ENCODE assay signal across 15 mouse cellular contexts in the genomic region with DNA sequence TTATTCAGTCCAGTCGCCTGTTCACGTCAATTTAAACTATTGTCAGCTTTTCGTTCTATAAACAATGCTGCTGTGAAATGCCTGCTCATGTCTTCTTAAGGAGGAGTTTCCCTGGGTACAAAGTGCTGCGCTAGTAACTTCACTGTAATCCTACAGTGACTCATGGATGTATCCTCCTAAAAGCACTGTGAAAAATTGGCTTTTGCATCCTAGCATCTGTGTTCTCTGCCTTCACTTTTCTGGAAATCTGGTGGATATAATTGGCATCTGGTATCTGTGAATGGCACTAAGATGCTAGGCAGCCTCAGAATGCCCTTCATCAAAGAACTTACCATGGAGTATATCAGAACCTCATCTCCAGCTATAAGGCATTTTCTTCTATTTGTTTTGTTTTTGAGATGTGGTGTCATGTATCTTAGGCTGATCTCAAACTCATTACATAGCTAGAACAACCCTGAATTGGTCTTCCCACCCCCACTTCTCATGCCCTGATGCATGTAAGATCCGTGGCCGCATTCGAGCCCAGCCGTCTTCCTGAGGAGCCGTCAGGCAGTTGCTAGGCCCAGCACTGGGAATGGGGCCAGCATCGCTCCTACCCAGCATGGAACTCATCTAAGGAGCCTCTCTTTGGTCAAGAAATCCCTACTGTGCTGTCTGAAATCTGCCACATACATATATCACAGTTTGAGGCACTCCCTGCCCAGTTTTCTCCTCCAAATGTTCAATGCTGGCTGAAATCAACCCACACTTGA. TPM values are rescaled to one million over a fixed set of nuclear protein-coding genes. Genes with fewer than 3 reads are reported as not detected.
DNase-seq lines count a peak whose midpoint lies in the region; ATAC-seq lines count a peak whose summit lies in the region.
"Had no signal": no experiment of that assay in that cellular context is flagged by ENCODE, and none has a peak within 500 bp of the region (broad histone marks: within the 10 kb centered on the region; RNA-seq: fewer than 3 reads in every experiment).

No protein-coding gene starts in this region.

- peak; percentile 19 to 46 for DNase-seq in cerebellum, postnatal 25 days
- DNase-seq in cerebellum, adult 11-12 months, result no peak
- DNase-seq in lung, postnatal 10 days, result peak; percentile 31
- no peak for DNase-seq in lung, adult 18-20 months
- DNase-seq in left cerebral cortex, adult 18-20 months (ENCODE audit: low spot score in 2 of 2), result peak; percentile 48 to 63
- DNase-seq in right cerebral cortex, postnatal 4 days, result peak; percentile 63
- DNase-seq in forebrain, embryonic 14.5 days (ENCODE audit: low spot score), result no peak
- DNase-seq in forebrain, embryonic 10.5 days (ENCODE audit: extremely low spot score, low spot score), result no peak
- DNase-seq: embryo, embryonic 11 days; lung, postnatal 36 days had no signal

- H3K27ac ChIP-seq in forebrain, embryonic 14.5 days (ENCODE audit: low read depth, low read length), result no peak overlapping the region
- H3K27ac ChIP-seq in forebrain, embryonic 10.5 days, result no peak overlapping the region
- H3K27ac ChIP-seq: forebrain, embryonic 15.5 days; heart, embryonic 10.5 days; hindbrain, embryonic 13.5 days; kidney, embryonic 15.5 days; limb, embryonic 12.5 days had no signal

- ATAC-seq in forebrain, embryonic 14.5 days, result no peak
- ATAC-seq: forebrain, embryonic 15.5 days had no signal

- H3K9ac ChIP-seq in forebrain, embryonic 14.5 days (ENCODE audit: low read length), result no peak overlapping the region
- H3K9ac ChIP-seq: forebrain, embryonic 15.5 days; hindbrain, embryonic 13.5 days; kidney, embryonic 15.5 days; limb, embryonic 12.5 days had no signal

- no peak overlapping the region for H3K4me2 ChIP-seq in forebrain, embryonic 14.5 days (ENCODE audit: low read length)
- H3K4me2 ChIP-seq: forebrain, embryonic 15.5 days; hindbrain, embryonic 13.5 days; kidney, embryonic 15.5 days; limb, embryonic 12.5 days had no signal

- no peaks in the 10 kb centered on the region for H3K27me3 ChIP-seq in forebrain, embryonic 14.5 days (replicated peaks; ENCODE audit: control insufficient read depth, insufficient read depth, low read length)
- H3K27me3 ChIP-seq in forebrain, embryonic 10.5 days (ENCODE audit: poor library complexity, severe bottlenecking), result no peaks in the 10 kb centered on the region
- H3K27me3 ChIP-seq: forebrain, embryonic 15.5 days; hindbrain, embryonic 13.5 days; kidney, embryonic 15.5 days; limb, embryonic 12.5 days had no signal

- H3K4me3 ChIP-seq in forebrain, embryonic 14.5 days (ENCODE audit: low read depth, low read length), result no peak overlapping the region
- no peak overlapping the region for H3K4me3 ChIP-seq in forebrain, embryonic 10.5 days
- H3K4me3 ChIP-seq: forebrain, embryonic 15.5 days; heart, embryonic 10.5 days; hindbrain, embryonic 13.5 days; kidney, embryonic 15.5 days; limb, embryonic 12.5 days had no signal

- H3K9me3 ChIP-seq in forebrain, embryonic 14.5 days (replicated peaks; ENCODE audit: control insufficient read depth, low read length), result no peaks in the 10 kb centered on the region
- no peaks in the 10 kb centered on the region for H3K9me3 ChIP-seq in forebrain, embryonic 10.5 days
- H3K9me3 ChIP-seq: forebrain, embryonic 15.5 days; heart, embryonic 10.5 days; hindbrain, embryonic 13.5 days; kidney, embryonic 15.5 days; limb, embryonic 12.5 days had no signal

- WGBS in forebrain, embryonic 14.5 days, result 81% methylated on average over 10 of the region's 10 CpGs
- WGBS in forebrain, embryonic 10.5 days, result 92% methylated on average over 10 of the region's 10 CpGs

- no peaks in the 10 kb centered on the region for H3K4me1 ChIP-seq in forebrain, embryonic 14.5 days (ENCODE audit: control insufficient read depth, insufficient read depth, low read length)
- peaks cover 8% of the 10 kb centered on the region; the same call in 1 of the 2 replicates for H3K4me1 ChIP-seq in forebrain, embryonic 10.5 days
- H3K4me1 ChIP-seq: kidney, embryonic 15.5 days had no signal

- no peaks in the 10 kb centered on the region for H3K36me3 ChIP-seq in forebrain, embryonic 14.5 days (ENCODE audit: control insufficient read depth, insufficient read depth, low read length)
- no peaks in the 10 kb centered on the region for H3K36me3 ChIP-seq in forebrain, embryonic 10.5 days (replicated peaks)
- H3K36me3 ChIP-seq: forebrain, embryonic 15.5 days; heart, embryonic 10.5 days; hindbrain, embryonic 13.5 days; kidney, embryonic 15.5 days; limb, embryonic 12.5 days had no signal

RNA-seq across cellular contexts. Expression of gene Rwdd2a, which starts 56.1 kb away (rescaled TPM):
- 10 to 100 TPM; 22.4 to 26.8 TPM for total RNA-seq in left cerebral cortex, adult 18-20 months (2021)
- 9.0 and 9.4 TPM in 2 replicates for polyA plus RNA-seq in forebrain, embryonic 14.5 days (2014; fragmentation: Nextera tagmentation; extraction: Ambion mirVana)
- polyA plus RNA-seq in forebrain, embryonic 10.5 days (2016; fragmentation: Nextera tagmentation; extraction: Ambion mirVana), result 3.9 and 4.1 TPM in 2 replicates

RNA-seq across cellular contexts. Expression of gene Pgm3, which starts 56.3 kb away (rescaled TPM):
- total RNA-seq in left cerebral cortex, adult 18-20 months (2021), result 10 to 100 TPM; 17.5 to 19.2 TPM
- 38.2 and 42.0 TPM in 2 replicates for polyA plus RNA-seq in forebrain, embryonic 14.5 days (2014; fragmentation: Nextera tagmentation; extraction: Ambion mirVana)
- 34.2 and 34.6 TPM in 2 replicates for polyA plus RNA-seq in forebrain, embryonic 10.5 days (2016; fragmentation: Nextera tagmentation; extraction: Ambion mirVana)

Comparison
In these comparisons a context has a peak if more than half of its experiments do, and no peak if none do; other contexts are left out.
1. DNase-seq: peak in cerebellum, postnatal 25 days (2 of 2), lung, postnatal 10 days (single experiment), left cerebral cortex, adult 18-20 months (2 of 2) and right cerebral cortex, postnatal 4 days (single experiment); none in cerebellum, adult 11-12 months (single experiment), lung, adult 18-20 months (0 of 2), forebrain, embryonic 14.5 days (single experiment) and forebrain, embryonic 10.5 days (single experiment).